Mouse (Mus musculus) megakaryocyte, embryonic 14.5 days (primary cell): Measurements from ENCODE around the gene Cachd1.

Source experiments
- FLI1 ChIP-seq: IDR thresholded peaks from 2 replicates; pipeline ENCODE4 v1.6.1; 2012; ENCODE audit warnings: low read length, inconsistent platforms, mixed read lengths
- GATA1 ChIP-seq: IDR thresholded peaks from 3 replicates; pipeline ENCODE4 v1.6.1; 2012; ENCODE audit warnings: mixed read lengths, low read length, inconsistent platforms, borderline replicate concordance

- no peak for TF ChIP-seq GATA1
- TF ChIP-seq FLI1, result no peak
Observed at GRCm38 (mm10) chr4:101027852-101028411, 251.5 kb downstream of the Cachd1 start.
